Mouse (Mus musculus): Measurements from ENCODE around the gene Ogdh. TPM values are rescaled to one million over a fixed set of nuclear protein-coding genes. Genes with fewer than 3 reads are reported as not detected.
A peak's percentile ranks its signal among the peaks of the same experiment; 100 is the strongest.

The Ogdh gene
- polyA plus RNA-seq, 1 experiment = 102 TPM

GRCm38 (mm10) chr11:6393866-6394265 lies 102.4 kb downstream of the Ogdh start:
- H3K4me3 ChIP-seq (ENCODE audit: insufficient read depth, poor library complexity, severe bottlenecking) = no peak overlapping the region
- no peaks in the 10 kb centered on the region for H3K27me3 ChIP-seq (ENCODE audit: control insufficient read depth, insufficient read depth, insufficient read length)
- no peak overlapping the region for H3ac ChIP-seq (ENCODE audit: control insufficient read depth, insufficient read length, low read depth)
- H3K36me3 ChIP-seq (ENCODE audit: control insufficient read depth, insufficient read depth) = peaks cover 18% of the 10 kb centered on the region
- H3K79me2 ChIP-seq (ENCODE audit: control insufficient read depth, insufficient read depth) = peaks cover 38% of the 10 kb centered on the region
- H3K79me3 ChIP-seq (ENCODE audit: low read depth) = peaks cover 13% of the 10 kb centered on the region
- TF ChIP-seq USF1 (IDR thresholded peaks at IDR 0.05; ENCODE audit: low read depth) (no peak), CTCF (IDR thresholded peaks at IDR 0.05; ENCODE audit: control insufficient read depth, insufficient read depth, insufficient read length) (no peak), MYOD1 (IDR thresholded peaks at IDR 0.05; ENCODE audit: control insufficient read depth, insufficient read length, low read depth) (no peak), CEBPB (IDR thresholded peaks at IDR 0.05; ENCODE audit: low read depth) (no peak), MAX (IDR thresholded peaks at IDR 0.05) (no peak), MYOG (IDR thresholded peaks at IDR 0.05; ENCODE audit: control insufficient read depth, extremely low read depth, insufficient read length) (no peak), FOSL1 (IDR thresholded peaks at IDR 0.05; ENCODE audit: insufficient read depth, low read length, poor library complexity, severe bottlenecking) (no peak)

- Histone ChIP-seq H3K27me3 (ENCODE audit: control insufficient read depth, insufficient read depth, insufficient read length) (no peaks in the 10 kb centered on the region), H3ac (ENCODE audit: control insufficient read depth, insufficient read length, low read depth) (no peak overlapping the region), H3K79me2 (ENCODE audit: control insufficient read depth, insufficient read depth) (peaks cover 25% of the 10 kb centered on the region), H3K79me3 (ENCODE audit: low read depth) (peaks cover 7% of the 10 kb centered on the region), H3K36me3 (ENCODE audit: control insufficient read depth, insufficient read depth) (peaks cover 27% of the 10 kb centered on the region), H3K4me3 (ENCODE audit: insufficient read depth, poor library complexity, severe bottlenecking) (no peak overlapping the region)
- no peak for TF ChIP-seq MAX (IDR thresholded peaks at IDR 0.05)
- TF ChIP-seq CTCF (IDR thresholded peaks at IDR 0.05; ENCODE audit: control insufficient read depth, insufficient read depth, insufficient read length) = no peak
- TF ChIP-seq MYOG (IDR thresholded peaks at IDR 0.05; ENCODE audit: control insufficient read depth, extremely low read depth, insufficient read length) = no peak
These were observed 104.1 kb downstream of the Ogdh start for GRCm38 (mm10) chr11:6395565-6395964.

- Histone ChIP-seq H3ac (ENCODE audit: control insufficient read depth, insufficient read length, low read depth) (no peak overlapping the region), H3K36me3 (ENCODE audit: control insufficient read depth, insufficient read depth) (peaks cover 41% of the 10 kb centered on the region)
These were observed 106.7 kb downstream of the Ogdh start for GRCm38 (mm10) chr11:6398141-6398540.

GRCm38 (mm10) chr11:6402515-6403510 lies 111.4 kb downstream of the Ogdh start:
- H3K27me3 ChIP-seq (ENCODE audit: control insufficient read depth, insufficient read depth, insufficient read length) = no peaks in the 10 kb centered on the region
- TF ChIP-seq MYOG (IDR thresholded peaks at IDR 0.05; ENCODE audit: control insufficient read depth, extremely low read depth, insufficient read length) = no peak
- TF ChIP-seq MAX (IDR thresholded peaks at IDR 0.05) = no peak
- no peak for TF ChIP-seq FOSL1 (IDR thresholded peaks at IDR 0.05; ENCODE audit: insufficient read depth, low read length, poor library complexity, severe bottlenecking)
- peak; percentile 65 for TF ChIP-seq CTCF (IDR thresholded peaks at IDR 0.05; ENCODE audit: control insufficient read depth, insufficient read depth, insufficient read length)
- no peaks in the 10 kb centered on the region for H3K79me3 ChIP-seq (ENCODE audit: low read depth)
- peak overlapping the region; percentile 6 for H3K4me3 ChIP-seq (ENCODE audit: insufficient read depth, poor library complexity, severe bottlenecking)
- H3K79me2 ChIP-seq (ENCODE audit: control insufficient read depth, insufficient read depth) = no peaks in the 10 kb centered on the region
- peaks cover 51% of the 10 kb centered on the region for H3K36me3 ChIP-seq (ENCODE audit: control insufficient read depth, insufficient read depth)
- no peak overlapping the region for H3ac ChIP-seq (ENCODE audit: control insufficient read depth, insufficient read length, low read depth)

More at GRCm38 (mm10) chr11:6398141-6398540, 106.7 kb downstream of the Ogdh start:
- Histone ChIP-seq H3K79me3 (ENCODE audit: low read depth) (no peaks in the 10 kb centered on the region), H3K4me3 (ENCODE audit: insufficient read depth, poor library complexity, severe bottlenecking) (no peak overlapping the region), H3K27me3 (ENCODE audit: control insufficient read depth, insufficient read depth, insufficient read length) (no peaks in the 10 kb centered on the region), H3K79me2 (ENCODE audit: control insufficient read depth, insufficient read depth) (no peaks in the 10 kb centered on the region)
- TF ChIP-seq MAX (IDR thresholded peaks at IDR 0.05) (no peak), CTCF (IDR thresholded peaks at IDR 0.05; ENCODE audit: control insufficient read depth, insufficient read depth, insufficient read length) (no peak), MYOD1 (IDR thresholded peaks at IDR 0.05; ENCODE audit: control insufficient read depth, insufficient read length, low read depth) (no peak), CEBPB (IDR thresholded peaks at IDR 0.05; ENCODE audit: low read depth) (no peak), USF1 (IDR thresholded peaks at IDR 0.05; ENCODE audit: low read depth) (no peak), MYOG (IDR thresholded peaks at IDR 0.05; ENCODE audit: control insufficient read depth, extremely low read depth, insufficient read length) (no peak), FOSL1 (IDR thresholded peaks at IDR 0.05; ENCODE audit: insufficient read depth, low read length, poor library complexity, severe bottlenecking) (no peak)

- Histone ChIP-seq H3K27me3 (ENCODE audit: control insufficient read depth, insufficient read depth, insufficient read length) (no peaks in the 10 kb centered on the region), H3K79me2 (ENCODE audit: control insufficient read depth, insufficient read depth) (no peaks in the 10 kb centered on the region), H3ac (ENCODE audit: control insufficient read depth, insufficient read length, low read depth) (no peak overlapping the region), H3K36me3 (ENCODE audit: control insufficient read depth, insufficient read depth) (peaks cover 51% of the 10 kb centered on the region), H3K4me3 (ENCODE audit: insufficient read depth, poor library complexity, severe bottlenecking) (no peak overlapping the region), H3K79me3 (ENCODE audit: low read depth) (no peaks in the 10 kb centered on the region)
- TF ChIP-seq CEBPB (IDR thresholded peaks at IDR 0.05; ENCODE audit: low read depth) (no peak), MYOD1 (IDR thresholded peaks at IDR 0.05; ENCODE audit: control insufficient read depth, insufficient read length, low read depth) (no peak), MAX (IDR thresholded peaks at IDR 0.05) (no peak), USF1 (IDR thresholded peaks at IDR 0.05; ENCODE audit: low read depth) (no peak), MYOG (IDR thresholded peaks at IDR 0.05; ENCODE audit: control insufficient read depth, extremely low read depth, insufficient read length) (no peak), CTCF (IDR thresholded peaks at IDR 0.05; ENCODE audit: control insufficient read depth, insufficient read depth, insufficient read length) (no peak), FOSL1 (IDR thresholded peaks at IDR 0.05; ENCODE audit: insufficient read depth, low read length, poor library complexity, severe bottlenecking) (no peak)
These were observed 112.5 kb downstream of the Ogdh start for GRCm38 (mm10) chr11:6403830-6404405.

Data from C2C12 (cell line).